Mouse (Mus musculus) thymus, adult 2 months (tissue): ENCODE measurements around the gene Zmiz1. TPM values are rescaled to one million over a fixed set of nuclear protein-coding genes. Genes with fewer than 3 reads are reported as not detected.

Experiments used
- DNase-seq: peaks from one replicate; pipeline ENCODE4 v3.0.0; 2021
- H3K27ac ChIP-seq: fragments of 200-500 bp; 2 replicates; pipeline ENCODE4 v1.5.1; 2012; ENCODE audit warnings: low read length, control low read depth; ENCODE audit not compliant: control insufficient read depth, insufficient read depth
- H3K27me3 ChIP-seq: fragments of 200-500 bp; 2 replicates; pipeline ENCODE4 v1.6.1; 2012; ENCODE audit warnings: mild to moderate bottlenecking, low read length, moderate library complexity, mixed read lengths; ENCODE audit not compliant: control insufficient read depth, insufficient read depth
- H3K36me3 ChIP-seq: fragments of 200-500 bp; 2 replicates; pipeline ENCODE4 v1.6.1; 2012; ENCODE audit warnings: mild to moderate bottlenecking, low read length, moderate library complexity; ENCODE audit not compliant: control insufficient read depth, insufficient read depth
- H3K4me1 ChIP-seq: fragments of 200-500 bp; replicated peaks from 2 replicates; pipeline ENCODE4 v1.6.1; 2012; ENCODE audit warnings: low read length; ENCODE audit not compliant: control insufficient read depth, insufficient read depth
- H3K4me3 ChIP-seq: fragments of 200-500 bp; 2 replicates; pipeline ENCODE4 v1.5.1; 2012; ENCODE audit warnings: mild to moderate bottlenecking, low read length, control low read depth, moderate library complexity; ENCODE audit not compliant: control insufficient read depth, insufficient read depth
- CTCF ChIP-seq: fragments of 200-500 bp; IDR thresholded peaks from 2 replicates; pipeline ENCODE4 v1.5.1; 2012; ENCODE audit warnings: mild to moderate bottlenecking, control low read depth, low read length, moderate library complexity, borderline replicate concordance; ENCODE audit not compliant: control insufficient read depth, poor library complexity, insufficient read depth; ENCODE audit errors: extremely low read depth
- POLR2A ChIP-seq: fragments of 200-500 bp; IDR thresholded peaks from 2 replicates; pipeline ENCODE4 v1.6.1; 2012; ENCODE audit warnings: mild to moderate bottlenecking, low read length, control low read depth, moderate library complexity; ENCODE audit not compliant: control insufficient read depth, poor library complexity, insufficient read depth; ENCODE audit errors: extremely low read depth
- WGBS: fragments of 180-500 bp; shearing (Covaris S2); methylation state at CpG from one replicate; pipeline ENCODE4 v1.1.7; 2018; 5-methylcytosine and 5-hydroxymethylcytosine counted together
- polyA plus RNA-seq: library from polyadenylated mRNA; depleted of rRNA; stranded (reverse); fragments of >200 nt; gene quantifications from 2 replicates; pipeline ENCODE4 v1.2.3, GENCODE M21; 2012

Gene Zmiz1
- polyA plus RNA-seq, 1 experiment: 58.9 TPM

GRCm38 (mm10) chr14:25624659-25625058 is 165.7 kb downstream of the Zmiz1 start:
- no peak for DNase-seq
- Histone ChIP-seq H3K4me1 (peaks cover 13% of the 10 kb centered on the region; the same call in 1 of the 2 replicates), H3K4me3 (no peak overlapping the region), H3K27ac (no peak overlapping the region), H3K27me3 (no peaks in the 10 kb centered on the region), H3K36me3 (no peaks in the 10 kb centered on the region)
- TF ChIP-seq CTCF (no peak), POLR2A (no peak)
- 90% methylated on average over 6 of the region's 6 CpGs for WGBS

DNA sequence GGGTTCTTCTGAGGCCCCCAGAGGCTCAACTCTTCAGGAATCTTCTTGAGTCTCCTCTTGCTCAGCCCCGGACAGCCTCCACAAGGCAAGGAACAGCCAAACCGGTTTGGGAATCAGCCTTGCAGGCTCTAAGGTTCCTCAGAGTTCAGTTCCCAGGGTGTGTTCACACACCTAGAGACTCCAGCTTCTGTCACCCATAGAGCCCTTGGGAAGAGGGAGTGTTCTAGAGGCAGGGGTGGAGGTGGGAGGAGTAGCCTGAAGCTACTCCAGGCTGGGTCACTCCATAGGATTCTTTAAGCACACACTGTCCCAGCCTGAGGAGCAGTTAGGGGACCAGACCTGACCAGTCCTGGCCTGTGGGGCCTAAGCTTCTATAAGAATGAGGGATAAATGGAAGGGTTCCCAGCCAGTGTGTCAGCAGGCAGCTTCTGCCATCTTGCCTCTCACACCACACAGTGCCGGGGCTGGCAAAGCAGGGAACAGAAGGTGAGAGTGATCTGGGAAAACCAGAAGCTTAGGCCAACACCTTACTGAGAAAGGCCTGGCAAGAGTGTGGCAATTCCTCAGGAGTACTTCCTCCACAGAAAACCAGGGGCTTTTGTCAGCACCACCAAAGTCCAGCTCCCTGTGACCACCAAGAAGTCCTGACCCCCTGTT is 168.7 kb downstream of the Zmiz1 start:
- Histone ChIP-seq H3K27ac (no peak overlapping the region), H3K4me1 (peaks cover 16% of the 10 kb centered on the region; the same call in 1 of the 2 replicates), H3K27me3 (no peaks in the 10 kb centered on the region), H3K36me3 (no peaks in the 10 kb centered on the region), H3K4me3 (no peak overlapping the region)
- 96% methylated on average over 3 of the region's 3 CpGs for WGBS
- DNase-seq: no peak
- TF ChIP-seq CTCF (no peak), POLR2A (no peak)

GRCm38 (mm10) chr14:25628448-25629099 is 169.6 kb downstream of the Zmiz1 start:
- Histone ChIP-seq H3K4me3 (no peak overlapping the region), H3K4me1 (peaks cover 13% of the 10 kb centered on the region; the same call in 1 of the 2 replicates), H3K27ac (no peak overlapping the region), H3K27me3 (no peaks in the 10 kb centered on the region), H3K36me3 (no peaks in the 10 kb centered on the region)
- 75% methylated on average over 5 of the region's 5 CpGs for WGBS
- no peak for DNase-seq
- TF ChIP-seq CTCF (no peak), POLR2A (no peak)

DNA sequence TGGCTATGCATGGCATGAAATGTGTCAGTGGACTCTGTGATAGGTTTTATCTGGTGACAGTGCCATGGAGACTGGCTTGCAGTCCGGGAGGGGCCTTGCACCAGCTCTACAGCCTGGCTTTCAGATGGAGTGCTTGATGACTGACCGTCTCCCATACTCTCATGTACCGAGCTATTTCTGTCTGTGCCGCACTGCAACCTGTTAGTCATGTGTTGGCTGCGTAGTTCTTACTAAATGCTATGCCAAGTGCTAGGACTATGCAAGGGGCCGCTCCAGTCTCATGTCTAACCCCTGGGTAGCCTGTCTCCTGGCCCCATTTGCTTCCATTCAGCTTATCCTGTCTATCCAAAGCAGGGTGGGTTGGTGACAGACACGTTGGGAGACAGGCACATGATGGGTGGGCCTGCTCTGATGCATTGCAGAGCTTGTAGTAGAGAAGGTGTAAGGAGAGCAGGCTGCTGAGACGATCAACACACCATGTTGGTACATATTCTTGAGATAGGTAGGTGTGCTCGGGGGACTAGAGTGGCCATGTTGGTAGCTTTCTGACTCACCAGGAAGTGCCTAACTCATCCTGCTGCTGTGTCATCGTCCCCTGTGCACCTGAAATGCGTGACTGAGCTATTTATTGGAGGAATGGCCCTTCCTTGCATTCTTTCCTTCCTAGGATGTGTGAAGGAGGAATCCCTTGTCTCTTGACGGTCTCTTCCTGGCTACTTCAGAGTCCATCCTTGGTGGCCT is 171.1 kb downstream of the Zmiz1 start:
- H3K27ac ChIP-seq: no peak overlapping the region
- H3K4me3 ChIP-seq: no peak overlapping the region
- H3K4me1 ChIP-seq: peaks cover 3% of the 10 kb centered on the region; the same call in 1 of the 2 replicates
- TF ChIP-seq CTCF (no peak), POLR2A (no peak)
- DNase-seq: no peak
- H3K36me3 ChIP-seq: no peaks in the 10 kb centered on the region
- WGBS: 92% methylated on average over 12 of the region's 12 CpGs
- H3K27me3 ChIP-seq: no peaks in the 10 kb centered on the region

DNA sequence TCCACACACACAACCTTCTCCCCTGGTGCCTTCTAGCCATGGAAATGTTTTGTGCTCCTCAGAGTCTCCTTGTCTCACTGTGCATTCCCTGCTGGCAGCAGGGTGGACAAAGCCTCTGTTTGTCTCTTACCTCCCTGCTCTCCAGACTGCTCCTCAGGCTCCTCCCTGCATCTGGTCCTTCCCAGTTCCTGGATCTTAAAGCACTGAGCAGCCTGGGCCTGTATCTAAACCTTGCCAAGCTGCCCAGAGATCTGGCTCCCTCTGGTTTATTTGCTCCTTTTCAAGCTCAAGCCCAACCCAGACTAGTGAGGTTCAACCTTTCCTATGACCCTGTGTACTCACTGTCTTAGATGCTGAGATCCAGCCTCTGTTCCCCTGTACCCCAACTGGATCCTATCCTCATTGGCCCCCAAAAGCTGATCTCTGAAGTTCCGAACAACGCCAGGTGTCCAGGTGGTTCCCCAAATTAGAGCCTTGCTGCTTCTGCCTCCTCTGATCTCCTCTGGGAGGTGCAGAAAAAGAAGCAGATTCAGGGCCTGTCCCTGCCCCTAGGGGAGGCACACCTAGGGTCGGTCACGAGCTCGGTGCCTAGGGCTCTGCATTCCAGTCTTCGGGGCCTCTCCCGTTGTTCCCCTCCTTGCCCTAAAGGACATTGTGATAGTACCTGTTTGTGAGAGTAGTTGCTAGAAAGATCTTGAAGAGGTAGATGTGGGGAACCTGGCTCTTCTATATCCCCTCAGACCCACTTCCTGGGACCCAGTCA is 171.8 kb downstream of the Zmiz1 start:
- WGBS: 95% methylated on average over 7 of the region's 7 CpGs
- no peak for TF ChIP-seq CTCF
- TF ChIP-seq POLR2A: no peak
- Histone ChIP-seq H3K4me3 (no peak overlapping the region), H3K4me1 (0 out of 2 replicates have a peak, but pooled peaks cover 3% of the 10 kb centered on the region), H3K27me3 (no peaks in the 10 kb centered on the region), H3K27ac (no peak overlapping the region), H3K36me3 (peaks cover under 1% of the 10 kb centered on the region; the same call in 1 of the 2 replicates)
- no peak for DNase-seq

DNA sequence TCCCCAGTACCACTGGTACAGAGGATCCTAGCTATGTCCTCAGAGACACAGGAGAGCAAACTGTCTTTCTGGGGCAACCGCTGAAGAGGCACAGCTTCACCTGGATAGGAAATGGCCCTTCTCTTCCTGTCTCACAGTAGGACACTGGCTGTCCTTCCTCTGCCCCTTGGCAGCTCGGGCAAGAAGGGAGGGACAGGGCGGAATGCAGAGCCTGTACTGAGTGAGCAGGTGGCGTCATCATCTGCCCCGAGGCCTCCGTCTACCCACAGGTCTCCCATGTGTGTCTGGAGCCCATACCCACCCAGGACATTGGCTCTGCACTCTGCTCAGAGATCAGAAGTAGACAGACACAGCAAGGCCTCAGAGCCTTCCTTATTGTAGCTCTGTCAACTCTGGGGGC is 172.5 kb downstream of the Zmiz1 start:
- H3K27ac ChIP-seq: no peak overlapping the region
- TF ChIP-seq CTCF (no peak), POLR2A (no peak)
- WGBS: 79% methylated on average over 6 of the region's 6 CpGs
- peaks cover 5% of the 10 kb centered on the region; the same call in 1 of the 2 replicates for H3K36me3 ChIP-seq
- 0 out of 2 replicates have a peak, but pooled peaks cover 3% of the 10 kb centered on the region for H3K4me1 ChIP-seq
- DNase-seq: no peak
- H3K4me3 ChIP-seq: no peak overlapping the region
- H3K27me3 ChIP-seq: no peaks in the 10 kb centered on the region
